Mouse (Mus musculus): ENCODE measurements around the gene Rtn1.

- TF ChIP-seq CTCF (IDR thresholded peaks at IDR 0.05; ENCODE audit: insufficient read depth, low read depth, low read length) (no peak), POLR2A (IDR thresholded peaks at IDR 0.05; ENCODE audit: insufficient read depth, low read depth, low read length) (no peak)
Observed at GRCm38 (mm10) chr12:72279129-72279875, 129.6 kb downstream of the Rtn1 start.

All from olfactory bulb, adult 2 months (tissue).